Mouse (Mus musculus) E14TG2a.4 (cell line): ENCODE measurements around the gene Wdr62.

Experiments used
- CTCF ChIP-seq: conservative IDR thresholded peaks from 2 replicates; pipeline ENCODE4 v1.5.1; 2014; ENCODE audit warnings: low read length
- NANOG ChIP-seq: IDR thresholded peaks from 2 replicates; pipeline ENCODE4 v1.6.1; 2014; ENCODE audit warnings: borderline replicate concordance, low read length, mixed read lengths
- POU5F1 ChIP-seq: IDR thresholded peaks from 2 replicates; pipeline ENCODE4 v1.6.1; 2014; ENCODE audit warnings: low read length, borderline replicate concordance

- TF ChIP-seq CTCF = no peak
- no peak for TF ChIP-seq NANOG
- TF ChIP-seq POU5F1 = no peak
Measured at GRCm38 (mm10) chr7:30321539-30322284, 41.5 kb upstream of the Wdr62 start, which contains the start of gene E130208F15Rik.
